Mouse (Mus musculus): Measurements from ENCODE around the gene Nrxn2. TPM values are rescaled to one million over a fixed set of nuclear protein-coding genes. Genes with fewer than 3 reads are reported as not detected.

Nrxn2 gene
- polyA plus RNA-seq, 1 experiment from 2014 or later = 2.5 TPM

GRCm38 (mm10) chr19:6525023-6525422 is 106.5 kb downstream of the Nrxn2 start:
- 70% methylated on average over 4 of the region's 4 CpGs for WGBS
- Histone ChIP-seq H3K27me3 (ENCODE audit: control insufficient read depth, insufficient read depth, low read length) (no peaks in the 10 kb centered on the region), H3K4me1 (ENCODE audit: control insufficient read depth, insufficient read depth, low read length) (0 out of 2 replicates have a peak, but pooled peaks cover 2% of the 10 kb centered on the region), H3K27ac (ENCODE audit: low read length) (no peak overlapping the region), H3K9me3 (ENCODE audit: control insufficient read depth, low read depth, low read length) (no peaks in the 10 kb centered on the region), H3K4me2 (replicated peaks; ENCODE audit: low read depth, low read length) (no peak overlapping the region), H3K4me3 (ENCODE audit: low read depth, low read length) (no peak overlapping the region), H3K9ac (replicated peaks; ENCODE audit: low read depth, low read length) (no peak overlapping the region), H3K36me3 (ENCODE audit: control insufficient read depth, insufficient read depth, low read length) (no peaks in the 10 kb centered on the region)
- ATAC-seq (ENCODE audit: insufficient number of reproducible peaks, insufficient read depth, low FRiP score, low read depth) = no peak

- H3K4me2 ChIP-seq (replicated peaks; ENCODE audit: low read depth, low read length) = no peak overlapping the region
- no peak overlapping the region for H3K4me3 ChIP-seq (ENCODE audit: low read depth, low read length)
- no peaks in the 10 kb centered on the region for H3K9me3 ChIP-seq (ENCODE audit: control insufficient read depth, low read depth, low read length)
- no peaks in the 10 kb centered on the region for H3K36me3 ChIP-seq (ENCODE audit: control insufficient read depth, insufficient read depth, low read length)
- no peak overlapping the region for H3K9ac ChIP-seq (replicated peaks; ENCODE audit: low read depth, low read length)
- 0 out of 2 replicates have a peak, but pooled peaks cover 3% of the 10 kb centered on the region for H3K4me1 ChIP-seq (ENCODE audit: control insufficient read depth, insufficient read depth, low read length)
- H3K27ac ChIP-seq (ENCODE audit: low read length) = no peak overlapping the region
- no peaks in the 10 kb centered on the region for H3K27me3 ChIP-seq (ENCODE audit: control insufficient read depth, insufficient read depth, low read length)
- ATAC-seq (ENCODE audit: insufficient number of reproducible peaks, insufficient read depth, low FRiP score, low read depth) = no peak
- WGBS = 86% methylated on average over 9 of the region's 9 CpGs
Observed at GRCm38 (mm10) chr19:6526010-6526409, 107.5 kb downstream of the Nrxn2 start.

GRCm38 (mm10) chr19:6527439-6527838 is 108.9 kb downstream of the Nrxn2 start:
- no peak overlapping the region for H3K9ac ChIP-seq (replicated peaks; ENCODE audit: low read depth, low read length)
- H3K27ac ChIP-seq (ENCODE audit: low read length) = no peak overlapping the region
- WGBS = 96% methylated on average over 3 of the region's 3 CpGs
- H3K36me3 ChIP-seq (ENCODE audit: control insufficient read depth, insufficient read depth, low read length) = no peaks in the 10 kb centered on the region
- H3K4me3 ChIP-seq (ENCODE audit: low read depth, low read length) = no peak overlapping the region
- no peak for ATAC-seq (ENCODE audit: insufficient number of reproducible peaks, insufficient read depth, low FRiP score, low read depth)
- H3K4me1 ChIP-seq (ENCODE audit: control insufficient read depth, insufficient read depth, low read length) = peaks cover 13% of the 10 kb centered on the region; the same call in 1 of the 2 replicates
- H3K27me3 ChIP-seq (ENCODE audit: control insufficient read depth, insufficient read depth, low read length) = peaks cover 5% of the 10 kb centered on the region; the same call in 1 of the 2 replicates
- no peak overlapping the region for H3K4me2 ChIP-seq (replicated peaks; ENCODE audit: low read depth, low read length)
- H3K9me3 ChIP-seq (ENCODE audit: control insufficient read depth, low read depth, low read length) = no peaks in the 10 kb centered on the region

GRCm38 (mm10) chr19:6527839-6528531 is 109.5 kb downstream of the Nrxn2 start:
- Histone ChIP-seq H3K27ac (ENCODE audit: low read length) (no peak overlapping the region), H3K4me3 (ENCODE audit: low read depth, low read length) (no peak overlapping the region), H3K9me3 (ENCODE audit: control insufficient read depth, low read depth, low read length) (no peaks in the 10 kb centered on the region), H3K4me2 (replicated peaks; ENCODE audit: low read depth, low read length) (no peak overlapping the region), H3K36me3 (ENCODE audit: control insufficient read depth, insufficient read depth, low read length) (no peaks in the 10 kb centered on the region), H3K9ac (replicated peaks; ENCODE audit: low read depth, low read length) (no peak overlapping the region), H3K4me1 (ENCODE audit: control insufficient read depth, insufficient read depth, low read length) (peaks cover 14% of the 10 kb centered on the region; the same call in 1 of the 2 replicates), H3K27me3 (ENCODE audit: control insufficient read depth, insufficient read depth, low read length) (peaks cover 5% of the 10 kb centered on the region; the same call in 1 of the 2 replicates)
- no peak for ATAC-seq (ENCODE audit: insufficient number of reproducible peaks, insufficient read depth, low FRiP score, low read depth)
- 80% methylated on average over 17 of the region's 17 CpGs for WGBS

GRCm38 (mm10) chr19:6529265-6529985 is 110.9 kb downstream of the Nrxn2 start:
- H3K4me2 ChIP-seq (replicated peaks; ENCODE audit: low read depth, low read length) = no peak overlapping the region
- no peak overlapping the region for H3K9ac ChIP-seq (replicated peaks; ENCODE audit: low read depth, low read length)
- ATAC-seq (ENCODE audit: insufficient number of reproducible peaks, insufficient read depth, low FRiP score, low read depth) = peak; percentile 57; the same call in 1 of the 2 replicates
- no peak overlapping the region for H3K4me3 ChIP-seq (ENCODE audit: low read depth, low read length)
- no peaks in the 10 kb centered on the region for H3K9me3 ChIP-seq (ENCODE audit: control insufficient read depth, low read depth, low read length)
- H3K27me3 ChIP-seq (ENCODE audit: control insufficient read depth, insufficient read depth, low read length) = peaks cover 5% of the 10 kb centered on the region; the same call in 1 of the 2 replicates
- no peaks in the 10 kb centered on the region for H3K36me3 ChIP-seq (ENCODE audit: control insufficient read depth, insufficient read depth, low read length)
- peaks cover 14% of the 10 kb centered on the region; the same call in 1 of the 2 replicates for H3K4me1 ChIP-seq (ENCODE audit: control insufficient read depth, insufficient read depth, low read length)
- H3K27ac ChIP-seq (ENCODE audit: low read length) = no peak overlapping the region
- 63% methylated on average over 14 of the region's 14 CpGs for WGBS

- Histone ChIP-seq H3K9me3 (ENCODE audit: control insufficient read depth, low read depth, low read length) (no peaks in the 10 kb centered on the region), H3K27ac (ENCODE audit: low read length) (no peak overlapping the region), H3K4me1 (ENCODE audit: control insufficient read depth, insufficient read depth, low read length) (peaks cover 14% of the 10 kb centered on the region; the same call in 1 of the 2 replicates), H3K9ac (replicated peaks; ENCODE audit: low read depth, low read length) (no peak overlapping the region), H3K4me3 (ENCODE audit: low read depth, low read length) (no peak overlapping the region), H3K27me3 (ENCODE audit: control insufficient read depth, insufficient read depth, low read length) (peaks cover 5% of the 10 kb centered on the region; the same call in 1 of the 2 replicates), H3K36me3 (ENCODE audit: control insufficient read depth, insufficient read depth, low read length) (no peaks in the 10 kb centered on the region), H3K4me2 (replicated peaks; ENCODE audit: low read depth, low read length) (peak overlapping the region; percentile 16; the same call in 1 of the 2 replicates)
- no peak for ATAC-seq (ENCODE audit: insufficient number of reproducible peaks, insufficient read depth, low FRiP score, low read depth)
- WGBS = 25% methylated on average over 13 of the region's 13 CpGs
Observed at GRCm38 (mm10) chr19:6530359-6530758, 111.8 kb downstream of the Nrxn2 start.

- H3K4me1 ChIP-seq (ENCODE audit: control insufficient read depth, insufficient read depth, low read length) = peaks cover 14% of the 10 kb centered on the region; the same call in 1 of the 2 replicates
- no peaks in the 10 kb centered on the region for H3K9me3 ChIP-seq (ENCODE audit: control insufficient read depth, low read depth, low read length)
- H3K27me3 ChIP-seq (ENCODE audit: control insufficient read depth, insufficient read depth, low read length) = peaks cover 5% of the 10 kb centered on the region; the same call in 1 of the 2 replicates
- H3K9ac ChIP-seq (replicated peaks; ENCODE audit: low read depth, low read length) = peak overlapping the region; percentile 18; the same call in 1 of the 2 replicates
- H3K36me3 ChIP-seq (ENCODE audit: control insufficient read depth, insufficient read depth, low read length) = no peaks in the 10 kb centered on the region
- WGBS = under 1% methylated on average over 54 of the region's 56 CpGs
- no peak overlapping the region for H3K27ac ChIP-seq (ENCODE audit: low read length)
- peak overlapping the region; percentile 82 for H3K4me2 ChIP-seq (replicated peaks; ENCODE audit: low read depth, low read length)
- no peak for ATAC-seq (ENCODE audit: insufficient number of reproducible peaks, insufficient read depth, low FRiP score, low read depth)
- peak overlapping the region; percentile 42 for H3K4me3 ChIP-seq (ENCODE audit: low read depth, low read length)
Observed at GRCm38 (mm10) chr19:6531011-6531631, 112.6 kb downstream of the Nrxn2 start.

- ATAC-seq (ENCODE audit: insufficient number of reproducible peaks, insufficient read depth, low FRiP score, low read depth) = no peak
Observed at GRCm38 (mm10) chr19:6531832-6532471, 113.4 kb downstream of the Nrxn2 start.

More at GRCm38 (mm10) chr19:6531832-6532471, 113.4 kb downstream of the Nrxn2 start:
- Histone ChIP-seq H3K9me3 (ENCODE audit: control insufficient read depth, low read depth, low read length) (no peaks in the 10 kb centered on the region), H3K36me3 (ENCODE audit: control insufficient read depth, insufficient read depth, low read length) (no peaks in the 10 kb centered on the region), H3K27me3 (ENCODE audit: control insufficient read depth, insufficient read depth, low read length) (peaks cover 5% of the 10 kb centered on the region; the same call in 1 of the 2 replicates), H3K9ac (replicated peaks; ENCODE audit: low read depth, low read length) (peak overlapping the region; percentile 18; the same call in 1 of the 2 replicates), H3K27ac (ENCODE audit: low read length) (no peak overlapping the region), H3K4me2 (replicated peaks; ENCODE audit: low read depth, low read length) (peak overlapping the region; percentile 82), H3K4me3 (ENCODE audit: low read depth, low read length) (peak overlapping the region; percentile 42), H3K4me1 (ENCODE audit: control insufficient read depth, insufficient read depth, low read length) (peaks cover 14% of the 10 kb centered on the region; the same call in 1 of the 2 replicates)
- 2% methylated on average over 36 of the region's 36 CpGs for whole genome bisulfite sequencing

Measured in stomach, embryonic 14.5 days (tissue).